Mouse (Mus musculus) urinary bladder, postnatal 0 days (tissue): ENCODE results near the gene Extl1. TPM values are rescaled to one million over a fixed set of nuclear protein-coding genes. Genes with fewer than 3 reads are reported as not detected.

Experiments
- polyA plus RNA-seq: library from polyadenylated mRNA; unstranded; fragments of >200 nt; fragmentation: Nextera tagmentation; extraction: Ambion mirVana; gene quantifications from 2 replicates; pipeline ENCODE4 v1.2.1, GENCODE M21; 2015

Extl1 gene
- 6.4 and 7.1 TPM in 2 replicates for polyA plus RNA-seq

DNA sequence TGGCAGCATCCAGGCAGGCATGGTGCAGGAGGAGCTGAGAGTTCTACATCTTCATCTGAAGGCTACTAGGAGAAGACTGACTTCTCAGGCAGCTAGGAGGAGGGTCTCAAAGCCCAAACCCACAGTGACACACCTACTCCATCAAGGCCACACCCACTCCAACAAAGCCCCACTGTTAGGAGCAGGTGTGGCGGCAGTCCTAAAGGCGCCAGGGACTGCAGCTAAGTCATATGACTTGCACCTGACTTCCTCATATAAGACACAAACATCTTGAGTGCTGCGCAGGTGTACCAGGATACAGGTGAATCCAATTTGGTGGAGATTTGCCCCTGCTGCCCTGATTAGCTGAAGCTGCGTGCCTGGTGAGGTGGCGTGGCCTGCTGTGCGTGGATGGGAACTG lies at the start of gene Extl1:
Gene Extl1 (minus strand): TSS at position 101 of the 400 bp plus-strand sequence.

DNA sequence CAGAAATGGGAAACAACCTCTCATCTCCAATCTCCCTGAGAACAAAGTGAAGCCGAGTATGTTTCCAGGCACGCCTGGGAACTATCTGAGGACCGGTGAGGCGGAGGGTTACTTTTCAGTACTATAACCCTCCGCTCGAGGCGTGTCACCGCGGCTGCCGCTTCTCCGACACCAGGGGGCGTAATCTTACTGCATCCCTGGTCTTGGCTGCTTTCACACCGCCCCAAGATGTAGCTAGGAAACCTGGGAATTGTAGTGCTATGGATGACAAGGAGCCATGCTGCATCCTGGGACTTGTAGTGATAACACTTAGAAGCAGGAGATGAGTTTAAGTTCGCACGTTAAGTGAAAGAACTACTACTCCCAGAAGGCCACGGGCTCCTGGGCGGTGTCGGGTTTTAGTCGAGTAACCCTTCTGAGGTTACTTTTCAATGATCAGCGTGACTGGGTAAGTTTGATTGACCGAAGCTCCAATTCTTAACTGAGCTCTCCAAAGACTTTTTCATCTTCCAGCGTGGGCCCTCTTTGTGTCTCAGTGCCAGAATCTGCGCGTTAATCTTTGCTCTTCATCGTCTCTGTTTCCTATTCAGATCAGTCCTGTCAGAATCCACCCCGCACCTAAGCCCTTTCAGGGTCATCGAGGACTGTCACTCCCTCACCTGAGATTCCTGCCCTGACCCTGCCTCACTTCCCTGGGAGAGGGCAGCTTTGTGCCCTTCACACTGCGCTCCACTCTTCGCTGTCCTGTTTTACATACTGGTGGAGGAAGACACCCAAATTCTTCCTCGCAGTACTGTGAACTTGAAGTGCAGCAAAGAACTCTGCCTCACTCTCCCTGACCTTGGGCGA lies 12.6 kb upstream of the Extl1 start, which contains the start of gene Pafah2:
Gene Pafah2 (plus strand): TSS at position 344 of the 849 bp plus-strand sequence.

DNA sequence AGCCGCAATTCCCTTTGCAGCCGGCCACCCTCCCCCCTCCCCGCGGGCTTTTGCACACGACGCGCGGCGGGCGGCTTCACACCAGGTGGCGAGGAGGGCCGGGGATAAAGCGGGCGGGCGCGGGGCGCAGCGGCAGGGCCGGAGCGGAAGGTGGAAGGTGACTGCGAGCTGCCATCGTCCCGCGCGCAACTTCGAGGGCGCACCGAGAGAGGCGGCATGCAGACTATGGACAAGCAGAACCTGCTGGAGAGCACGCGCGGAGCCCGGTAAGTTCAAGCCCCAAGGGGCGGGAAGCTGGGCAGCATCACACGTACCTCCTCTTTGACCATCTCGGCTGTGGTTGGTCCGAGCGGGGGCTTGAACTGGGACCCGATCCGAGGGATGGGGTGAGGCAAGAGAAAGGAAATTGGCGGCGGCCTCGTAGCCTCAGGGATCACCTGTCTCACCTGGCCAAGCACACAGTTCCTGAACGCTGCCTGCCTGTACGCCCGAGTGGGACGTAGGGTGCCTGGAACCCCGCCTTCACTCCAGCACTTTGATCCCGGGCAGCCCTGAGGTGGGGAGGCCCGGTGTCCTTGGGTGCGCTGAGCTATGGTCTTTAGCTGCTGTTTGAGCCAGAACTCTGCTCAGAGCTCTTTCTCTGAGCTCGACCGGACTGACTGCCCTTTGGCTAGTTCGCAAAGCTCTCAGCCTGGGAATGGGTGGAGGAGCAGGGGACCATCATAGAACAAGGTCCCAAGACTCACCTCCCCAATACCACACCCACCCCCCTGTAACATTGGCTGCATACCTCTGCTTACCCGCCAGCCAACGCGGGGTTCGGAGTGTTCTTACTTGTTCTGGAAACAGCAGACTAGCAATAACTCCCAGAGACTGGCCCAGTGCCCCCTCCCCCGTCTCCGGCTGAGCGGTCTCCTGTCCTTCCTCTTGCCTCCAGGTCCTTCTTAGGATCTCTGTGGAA lies 40.3 kb downstream of the Extl1 start, which contains the start of gene Slc30a2:
Gene Slc30a2 (plus strand): TSS at position 111 of the 961 bp plus-strand sequence.

DNA sequence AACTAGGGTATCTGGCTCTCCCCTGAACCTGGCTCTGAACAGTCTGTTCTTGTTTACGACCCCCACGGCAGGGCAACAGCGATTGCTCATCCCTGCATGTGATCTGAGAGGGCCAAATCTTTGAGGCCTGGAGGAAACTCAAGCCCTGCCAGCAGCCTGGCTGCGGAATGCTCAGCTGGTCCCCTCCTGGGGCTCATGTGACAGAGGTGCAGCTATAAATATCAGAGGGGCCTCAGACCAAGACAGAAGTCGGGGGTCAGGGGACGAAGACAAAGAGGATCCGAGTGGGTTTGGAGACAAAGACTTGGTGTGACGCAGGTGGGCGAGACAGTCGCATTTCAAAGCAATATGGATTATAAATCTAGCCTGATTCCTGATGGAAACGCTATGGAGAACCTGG lies 68.8 kb downstream of the Extl1 start, which contains the start of gene Trim63:
Gene Trim63 (plus strand): TSS at position 245 of the 400 bp plus-strand sequence.

Other genes starting within 250 kb of the Extl1 start
- 26.9 and 31.1 TPM in 2 replicates for gene Cep85, start 196.7 kb downstream of the Extl1 start, polyA plus RNA-seq
- gene Gm7534, start 180.8 kb downstream of the Extl1 start, polyA plus RNA-seq: not detected in 2 replicates
- 0.11 and 0.18 TPM in 2 replicates for gene Catsper4, start 156.5 kb downstream of the Extl1 start, polyA plus RNA-seq
- 4.3 and 5.0 TPM in 2 replicates for gene Cnksr1, start 145.5 kb downstream of the Extl1 start, polyA plus RNA-seq
- gene E130218I03Rik, start 140.2 kb downstream of the Extl1 start, polyA plus RNA-seq: 0.19 and 0.24 TPM in 2 replicates
- 11.3 and 12.5 TPM in 2 replicates for gene Zfp593, start 138.3 kb downstream of the Extl1 start, polyA plus RNA-seq
- gene Gm30191, start 136.9 kb downstream of the Extl1 start, polyA plus RNA-seq: not detected in 2 replicates
- gene Grrp1, start 129.7 kb downstream of the Extl1 start, polyA plus RNA-seq: 3.6 and 4.0 TPM in 2 replicates
- gene Pdik1l, start 96.0 kb downstream of the Extl1 start, polyA plus RNA-seq: 9.0 and 10.1 TPM in 2 replicates
- gene Trim63, start 68.7 kb downstream of the Extl1 start, polyA plus RNA-seq: 0.43 and 1.0 TPM in 2 replicates
- gene Slc30a2, start 40.7 kb downstream of the Extl1 start, polyA plus RNA-seq: 0.12 and 0.29 TPM in 2 replicates
- 9.7 and 10.3 TPM in 2 replicates for gene Pafah2, start 12.5 kb upstream of the Extl1 start, polyA plus RNA-seq
- gene Stmn1, start 84.5 kb upstream of the Extl1 start, polyA plus RNA-seq: 204 and 269 TPM in 2 replicates
- gene Paqr7, start 112.8 kb upstream of the Extl1 start, polyA plus RNA-seq: 12.6 and 14.1 TPM in 2 replicates
- 3.6 and 4.3 TPM in 2 replicates for gene Aunip, start 127.1 kb upstream of the Extl1 start, polyA plus RNA-seq
- gene Mtfr1l, start 151.5 kb upstream of the Extl1 start, polyA plus RNA-seq: 125 and 126 TPM in 2 replicates
- 7.3 and 10.2 TPM in 2 replicates for gene Selenon, start 168.3 kb upstream of the Extl1 start, polyA plus RNA-seq